Mouse (Mus musculus) brain, embryonic 18.5 days (tissue): ENCODE results near the gene Mxd1.

ENCODE experiments used
- DNase-seq: peaks from one replicate; pipeline ENCODE4 v3.0.0-alpha.2; 2012; ENCODE audit warnings: low read depth, low spot score

Mxd1 gene

DNA sequence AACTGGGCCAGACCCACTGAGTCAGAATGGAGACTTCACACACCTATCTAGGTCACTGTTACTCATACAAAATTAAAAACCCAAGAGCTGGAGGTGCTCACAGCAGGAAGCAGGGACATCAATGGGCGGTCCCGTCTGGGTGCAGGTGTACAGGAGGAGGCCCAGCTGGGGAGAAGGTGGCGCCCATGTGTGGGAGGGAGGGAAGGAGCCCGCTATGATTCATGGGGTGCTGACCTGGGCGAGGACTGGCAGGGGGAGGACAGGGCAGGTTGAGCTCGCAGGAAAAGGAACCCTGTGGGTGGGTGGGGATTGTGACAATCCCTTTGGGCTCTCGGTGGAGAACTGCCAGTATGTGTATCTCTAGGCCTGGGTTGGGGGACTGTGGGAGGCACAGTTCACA lies 63.7 kb downstream of the Mxd1 start:
- no peak for DNase-seq

DNA sequence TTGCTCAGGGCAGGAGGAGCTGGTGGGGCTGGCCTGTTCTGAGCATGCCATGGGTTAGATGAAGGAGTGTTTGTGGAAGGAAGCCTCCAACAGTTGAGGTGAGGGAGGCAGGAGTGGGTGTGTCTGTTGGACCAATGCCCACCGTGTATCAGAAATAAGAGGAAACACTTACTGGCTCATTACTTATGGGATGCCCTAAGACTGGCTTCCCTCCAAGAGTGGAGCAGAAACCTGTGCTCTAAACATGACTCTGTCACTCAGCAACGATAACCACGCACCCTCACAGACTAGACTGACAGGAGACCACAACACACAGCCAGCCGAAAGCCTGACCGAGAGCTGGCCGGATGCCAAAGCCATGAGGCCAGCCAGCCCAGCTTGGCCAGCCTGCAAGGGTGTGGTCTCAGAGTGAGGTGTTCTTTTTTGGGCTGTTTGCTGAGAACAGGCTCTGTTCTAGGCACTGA lies 69.0 kb downstream of the Mxd1 start:
- no peak for DNase-seq

DNA sequence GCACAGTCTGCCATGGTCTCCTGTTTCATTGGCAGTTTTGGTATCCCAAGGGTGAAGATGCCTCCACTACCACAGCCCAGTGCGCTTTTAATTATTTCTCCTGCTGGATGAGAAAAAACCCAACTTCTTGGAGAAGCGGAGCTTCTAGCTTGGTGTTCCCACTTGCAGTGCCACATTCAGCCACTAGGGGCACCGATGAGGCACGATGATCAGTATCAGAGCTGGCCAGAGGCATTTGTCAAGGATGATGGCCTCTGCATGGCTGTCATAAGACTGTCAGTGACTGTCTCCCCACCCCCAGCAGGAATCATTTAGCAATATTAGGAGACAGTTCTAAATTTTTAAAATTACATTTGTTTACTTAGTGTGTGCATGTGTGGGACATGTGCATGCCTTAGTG lies 69.8 kb downstream of the Mxd1 start:
- no peak for DNase-seq

DNA sequence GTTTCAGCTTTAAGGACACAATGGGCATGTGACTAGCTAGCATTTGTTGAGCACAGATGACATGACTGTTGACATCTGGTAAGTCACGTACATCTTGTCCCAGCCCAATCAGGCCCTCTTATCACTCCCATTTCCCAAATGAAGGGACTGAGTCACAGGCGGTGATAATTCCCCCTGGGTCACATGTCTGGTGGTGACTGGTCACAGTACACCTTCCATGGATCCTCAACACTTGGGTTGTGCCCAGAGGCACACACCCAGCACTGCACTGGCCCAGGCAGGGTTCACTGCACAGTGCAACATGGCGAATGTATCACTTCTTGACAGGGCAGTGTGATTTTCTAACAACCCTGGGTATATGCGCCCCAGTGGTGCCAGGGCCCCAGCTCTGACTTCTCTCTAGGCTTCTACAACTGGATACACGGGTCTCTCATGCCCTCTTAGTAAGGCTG lies 70.2 kb downstream of the Mxd1 start:
- DNase-seq = no peak
